Mouse (Mus musculus): ENCODE results near the gene Mrpl30. TPM values are rescaled to one million over a fixed set of nuclear protein-coding genes. Genes with fewer than 3 reads are reported as not detected.
A peak's percentile ranks its signal among the peaks of the same experiment; 100 is the strongest.

Mrpl30 gene
- total RNA-seq (2014; rRNA removed; ENCODE audit: low replicate concordance) (156 and 175 TPM in 2 replicates), polyA plus RNA-seq (2015; fragmentation: Nextera tagmentation; extraction: Ambion mirVana) (478 and 500 TPM in 2 replicates)

DNA sequence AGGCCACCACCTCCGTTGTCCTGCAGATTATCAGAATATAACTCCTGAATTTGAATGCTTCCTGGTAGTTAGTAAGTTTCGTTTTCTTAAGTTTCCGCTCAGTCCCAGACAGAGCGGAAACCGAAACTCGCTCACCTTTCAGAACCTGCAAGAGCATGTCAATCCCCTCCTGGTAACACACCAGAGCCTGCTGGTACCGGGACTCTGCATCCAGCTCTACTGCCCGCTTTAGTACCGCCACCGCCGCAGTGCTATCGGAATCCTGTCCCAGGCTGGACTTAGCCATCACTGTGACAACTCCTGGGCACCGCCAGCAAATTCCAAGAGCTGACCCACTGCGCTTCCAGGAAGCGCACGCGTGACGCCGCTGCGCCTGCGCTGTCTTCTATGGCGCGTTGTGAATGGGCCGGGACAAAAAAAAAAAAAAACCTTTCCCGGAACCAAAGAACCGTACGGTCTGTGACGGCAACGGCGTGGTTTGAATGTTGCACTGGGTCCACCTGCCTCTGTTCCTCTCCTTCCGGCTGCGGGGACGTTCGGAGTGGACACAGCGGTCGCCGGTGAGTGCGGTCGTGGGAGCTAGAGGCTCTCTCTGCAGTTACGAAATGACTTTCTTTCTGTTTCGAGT lies at the start of gene Mrpl30, which contains the start of gene Mitd1:
Mrpl30 (plus strand) TSS at position 453 of the 628 bp plus-strand sequence.
Mitd1 (minus strand) TSS at position 387 of the 628 bp plus-strand sequence.
- Histone ChIP-seq H3K4me1 (ENCODE audit: control insufficient read depth, insufficient read depth) (peaks cover 14% of the 10 kb centered on the region), H3K9ac (replicated peaks; ENCODE audit: low read depth, low read length) (peak within 1 kb of the TSS; percentile 71), H3K4me2 (ENCODE audit: low read depth, low read length) (peak within 1 kb of the TSS; percentile 70), H3K4me3 (ENCODE audit: low read depth, low read length) (peak within 1 kb of the TSS; percentile 69), H3K36me3 (replicated peaks; ENCODE audit: control insufficient read depth, insufficient read depth, low read length) (peaks cover 16% of the 10 kb centered on the region; the same call in 1 of the 2 replicates), H3K27me3 (ENCODE audit: control insufficient read depth, insufficient read depth, low read length) (no peaks in the 10 kb centered on the region), H3K27ac (ENCODE audit: low read depth) (peak within 1 kb of the TSS; percentile 81), H3K9me3 (replicated peaks; ENCODE audit: control insufficient read depth, low read length) (no peaks in the 10 kb centered on the region)
- ATAC-seq (ENCODE audit: insufficient read depth, low read depth) (peak; percentile 93), DNase-seq (ENCODE audit: low spot score) (peak; percentile 88)
- under 1% methylated on average over 41 of the region's 41 CpGs for WGBS
- TF ChIP-seq EP300 (IDR thresholded peaks at IDR 0.05; ENCODE audit: low read depth) (peak; percentile 68), CTCF (IDR thresholded peaks at IDR 0.05; ENCODE audit: low read depth) (no peak)

DNA sequence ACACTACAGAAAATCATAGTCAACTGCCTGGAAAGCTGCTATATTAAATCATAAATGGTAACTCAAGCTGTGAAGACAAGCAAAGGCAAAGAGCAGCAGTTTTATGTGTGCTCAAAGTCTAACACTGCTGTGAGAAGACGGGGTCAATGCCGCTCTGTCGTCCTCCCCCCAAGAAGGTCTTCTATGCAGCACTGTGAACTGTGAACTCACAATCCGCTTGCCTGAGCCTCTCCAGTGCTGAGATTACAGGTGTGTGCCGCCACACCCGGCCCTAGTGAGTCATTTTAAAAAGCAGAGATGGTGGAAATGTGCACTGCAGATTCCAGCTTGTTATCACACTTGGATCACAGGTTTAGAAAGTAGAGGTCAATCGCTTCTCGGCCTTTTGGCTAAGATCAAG lies 43.4 kb upstream of the Mrpl30 start:
- H3K27me3 ChIP-seq (ENCODE audit: control insufficient read depth, insufficient read depth, low read length), result no peaks in the 10 kb centered on the region
- TF ChIP-seq CTCF (IDR thresholded peaks at IDR 0.05; ENCODE audit: low read depth) (no peak), EP300 (IDR thresholded peaks at IDR 0.05; ENCODE audit: low read depth) (no peak)
- H3K4me1 ChIP-seq (ENCODE audit: control insufficient read depth, insufficient read depth), result no peaks in the 10 kb centered on the region; the same call in 1 of the 2 replicates
- H3K9me3 ChIP-seq (replicated peaks; ENCODE audit: control insufficient read depth, low read length), result no peaks in the 10 kb centered on the region
- no peak overlapping the region for H3K4me3 ChIP-seq (ENCODE audit: low read depth, low read length)
- H3K4me2 ChIP-seq (ENCODE audit: low read depth, low read length), result no peak overlapping the region
- no peak overlapping the region for H3K9ac ChIP-seq (replicated peaks; ENCODE audit: low read depth, low read length)
- 76% methylated on average over 8 of the region's 8 CpGs for WGBS
- H3K27ac ChIP-seq (ENCODE audit: low read depth), result no peak overlapping the region
- no peak for DNase-seq (ENCODE audit: low spot score)
- H3K36me3 ChIP-seq (replicated peaks; ENCODE audit: control insufficient read depth, insufficient read depth, low read length), result no peaks in the 10 kb centered on the region
- ATAC-seq (ENCODE audit: insufficient read depth, low read depth), result no peak

DNA sequence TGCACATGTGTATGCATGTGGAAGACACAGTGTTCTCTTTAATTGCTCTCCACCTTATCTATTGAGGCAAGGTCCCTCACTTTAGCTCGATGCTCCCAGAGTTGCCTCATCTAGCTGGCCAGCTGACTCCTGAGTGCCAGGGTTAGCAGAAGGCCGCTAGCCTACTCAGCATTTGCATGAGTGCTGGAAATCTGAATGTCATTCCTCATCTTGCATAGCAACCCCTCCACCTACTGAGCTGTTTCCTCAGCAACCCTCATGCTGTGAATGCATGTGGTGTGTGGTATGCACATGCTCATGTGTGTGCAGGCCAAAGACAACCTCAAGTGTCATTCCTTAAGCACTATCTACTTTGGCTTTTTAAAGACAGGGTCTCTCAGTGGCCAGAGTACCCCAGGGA lies 39.6 kb upstream of the Mrpl30 start:
- Histone ChIP-seq H3K9me3 (replicated peaks; ENCODE audit: control insufficient read depth, low read length) (no peaks in the 10 kb centered on the region), H3K27me3 (ENCODE audit: control insufficient read depth, insufficient read depth, low read length) (no peaks in the 10 kb centered on the region), H3K9ac (replicated peaks; ENCODE audit: low read depth, low read length) (no peak overlapping the region), H3K36me3 (replicated peaks; ENCODE audit: control insufficient read depth, insufficient read depth, low read length) (0 out of 2 replicates have a peak, but pooled peaks cover 3% of the 10 kb centered on the region), H3K27ac (ENCODE audit: low read depth) (no peak overlapping the region), H3K4me1 (ENCODE audit: control insufficient read depth, insufficient read depth) (no peaks in the 10 kb centered on the region; the same call in 1 of the 2 replicates), H3K4me2 (ENCODE audit: low read depth, low read length) (no peak overlapping the region), H3K4me3 (ENCODE audit: low read depth, low read length) (no peak overlapping the region)
- ATAC-seq (ENCODE audit: insufficient read depth, low read depth), result no peak
- WGBS, result 19% methylated on average over 2 of the region's 2 CpGs
- no peak for TF ChIP-seq EP300 (IDR thresholded peaks at IDR 0.05; ENCODE audit: low read depth)
- no peak for TF ChIP-seq CTCF (IDR thresholded peaks at IDR 0.05; ENCODE audit: low read depth)
- no peak for DNase-seq (ENCODE audit: low spot score)

DNA sequence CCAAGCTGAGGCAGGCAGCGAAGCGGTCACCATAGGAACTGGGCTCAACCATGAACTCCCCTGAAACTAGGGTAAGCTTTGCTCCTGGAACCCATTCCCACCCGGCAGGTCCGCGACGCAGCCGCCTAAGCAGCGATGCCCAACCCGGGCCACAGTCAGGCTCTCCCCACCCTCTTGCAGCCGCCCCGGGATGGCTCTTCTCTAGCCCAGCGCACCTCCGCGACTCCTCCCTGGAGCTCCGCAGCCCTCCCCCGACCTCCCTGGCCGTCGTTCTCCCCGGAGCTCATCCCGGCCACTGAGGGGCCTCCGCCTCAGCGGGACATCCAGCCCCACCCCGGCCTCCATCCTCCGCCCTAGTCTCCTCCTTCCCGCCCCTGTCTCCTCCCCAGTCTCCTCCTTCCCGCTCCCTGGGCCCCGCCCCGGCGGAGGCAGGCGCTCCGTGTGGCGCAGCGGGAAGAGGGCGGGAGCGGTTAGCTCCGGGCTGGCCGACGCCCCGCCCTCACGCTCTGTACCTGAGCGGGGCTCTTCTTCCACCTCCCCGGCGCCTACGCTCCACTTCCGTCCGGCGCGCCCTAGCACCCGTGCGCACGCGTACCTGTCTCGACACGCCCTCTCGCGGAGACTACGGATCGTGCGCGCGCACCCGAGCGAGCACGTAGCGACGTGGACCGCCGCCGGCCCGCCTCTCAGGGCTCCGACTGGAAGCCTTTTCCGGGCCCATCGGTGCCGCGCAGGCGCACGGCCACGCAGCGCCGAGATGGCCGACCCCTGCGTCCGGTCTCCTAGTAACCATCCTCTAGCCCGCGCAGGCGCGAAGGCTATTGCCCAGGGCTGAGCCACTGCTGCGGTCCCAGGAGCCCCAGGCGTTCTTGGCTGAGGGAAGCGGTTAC lies 25.5 kb upstream of the Mrpl30 start:
- under 1% methylated on average over 81 of the region's 90 CpGs for WGBS
- H3K4me1 ChIP-seq (ENCODE audit: control insufficient read depth, insufficient read depth), result peaks cover 6% of the 10 kb centered on the region; the same call in 1 of the 2 replicates
- H3K4me2 ChIP-seq (ENCODE audit: low read depth, low read length), result peak overlapping the region; percentile 91
- no peaks in the 10 kb centered on the region for H3K27me3 ChIP-seq (ENCODE audit: control insufficient read depth, insufficient read depth, low read length)
- peak overlapping the region; percentile 59 for H3K9ac ChIP-seq (replicated peaks; ENCODE audit: low read depth, low read length)
- peak overlapping the region; percentile 92 for H3K27ac ChIP-seq (ENCODE audit: low read depth)
- no peaks in the 10 kb centered on the region for H3K36me3 ChIP-seq (replicated peaks; ENCODE audit: control insufficient read depth, insufficient read depth, low read length)
- ATAC-seq (ENCODE audit: insufficient read depth, low read depth) (peak; percentile 96), DNase-seq (ENCODE audit: low spot score) (peak; percentile 98)
- H3K4me3 ChIP-seq (ENCODE audit: low read depth, low read length), result peak overlapping the region; percentile 58
- no peaks in the 10 kb centered on the region for H3K9me3 ChIP-seq (replicated peaks; ENCODE audit: control insufficient read depth, low read length)
- TF ChIP-seq EP300 (IDR thresholded peaks at IDR 0.05; ENCODE audit: low read depth) (no peak), CTCF (IDR thresholded peaks at IDR 0.05; ENCODE audit: low read depth) (peak; percentile 43)

DNA sequence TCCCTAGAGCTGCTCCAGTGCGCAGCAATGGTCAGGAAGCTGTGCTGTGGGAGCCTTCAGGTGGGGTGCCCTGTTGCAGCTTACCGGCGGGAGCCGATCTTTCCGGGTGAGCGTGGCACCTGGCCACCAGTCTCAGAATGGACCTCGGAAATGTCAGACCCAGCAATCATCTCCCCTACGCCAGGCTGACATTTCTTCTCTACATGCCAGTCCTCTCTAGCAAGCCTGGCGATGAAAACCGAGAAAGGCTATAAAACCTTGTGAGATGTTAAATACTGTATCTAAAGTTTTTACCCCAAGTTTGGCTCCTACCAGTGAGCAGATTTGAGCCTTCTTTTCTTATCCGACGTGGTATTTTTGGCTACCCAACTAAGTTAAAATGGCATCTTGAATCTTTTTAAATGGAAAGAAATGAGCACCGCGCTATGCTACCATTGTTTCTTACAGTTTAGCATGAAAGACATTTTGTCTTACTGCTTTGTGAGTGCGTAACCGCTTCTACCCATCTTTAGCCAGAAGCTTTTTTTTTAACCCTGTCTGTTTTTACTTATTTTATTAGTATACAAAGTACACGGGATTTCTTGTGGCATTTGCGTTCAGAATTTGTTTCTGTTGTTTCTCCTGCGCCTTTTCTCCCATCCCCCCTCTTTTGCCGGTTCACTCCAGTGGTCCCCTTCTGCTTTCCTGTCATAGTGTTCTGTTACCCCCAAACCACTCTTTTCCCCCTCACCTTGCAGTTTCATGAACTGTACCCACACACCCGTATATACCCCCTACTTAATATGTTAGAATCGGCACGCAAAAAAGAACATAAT lies 24.7 kb upstream of the Mrpl30 start:
- peak overlapping the region; percentile 91 for H3K4me2 ChIP-seq (ENCODE audit: low read depth, low read length)
- DNase-seq (ENCODE audit: low spot score), result peak; percentile 11
- TF ChIP-seq CTCF (IDR thresholded peaks at IDR 0.05; ENCODE audit: low read depth) (no peak), EP300 (IDR thresholded peaks at IDR 0.05; ENCODE audit: low read depth) (no peak)
- H3K9me3 ChIP-seq (replicated peaks; ENCODE audit: control insufficient read depth, low read length), result no peaks in the 10 kb centered on the region
- WGBS, result 11% methylated on average over 23 of the region's 23 CpGs
- ATAC-seq (ENCODE audit: insufficient read depth, low read depth), result no peak
- H3K27me3 ChIP-seq (ENCODE audit: control insufficient read depth, insufficient read depth, low read length), result no peaks in the 10 kb centered on the region
- H3K27ac ChIP-seq (ENCODE audit: low read depth), result peak overlapping the region; percentile 92
- H3K4me3 ChIP-seq (ENCODE audit: low read depth, low read length), result peak overlapping the region; percentile 58
- peak overlapping the region; percentile 59 for H3K9ac ChIP-seq (replicated peaks; ENCODE audit: low read depth, low read length)
- H3K36me3 ChIP-seq (replicated peaks; ENCODE audit: control insufficient read depth, insufficient read depth, low read length), result no peaks in the 10 kb centered on the region
- peaks cover 6% of the 10 kb centered on the region; the same call in 1 of the 2 replicates for H3K4me1 ChIP-seq (ENCODE audit: control insufficient read depth, insufficient read depth)
